Mouse (Mus musculus): ENCODE data around the gene Gys2.

Gys2 gene

GRCm38 (mm10) chr6:142377081-142377480 is 95.8 kb downstream of the Gys2 start:
- DNase-seq (ENCODE audit: low spot score in 2 of 2) = no peak

Measured in urinary bladder, postnatal 36 days (tissue).